Mouse (Mus musculus) heart, embryonic 13.5 days (tissue): ENCODE results near the gene Gfap. TPM values are rescaled to one million over a fixed set of nuclear protein-coding genes. Genes with fewer than 3 reads are reported as not detected.
A peak's percentile ranks its signal among the peaks of the same experiment; 100 is the strongest.

ENCODE experiments used
- ATAC-seq: fragments of 200-750 bp; cut with Nextera tagmentation; 2 replicates; pipeline ENCODE4 v1.8.0; 2017; ENCODE audit warnings: moderate TSS enrichment; ENCODE audit not compliant: insufficient number of reproducible peaks, low FRiP score, low TSS enrichment; ENCODE audit errors: extremely low read depth
- H3K27ac ChIP-seq: fragments of 300-500 bp; sonication (generic); replicated peaks from 2 replicates; pipeline ENCODE4 v1.5.1; 2015; ENCODE audit warnings: moderate library complexity, mild to moderate bottlenecking, inconsistent platforms
- H3K27me3 ChIP-seq: fragments of 300-500 bp; sonication (generic); replicated peaks from 2 replicates; pipeline ENCODE4 v1.6.1; 2015; ENCODE audit warnings: mild to moderate bottlenecking, inconsistent platforms
- H3K36me3 ChIP-seq: fragments of 300-500 bp; sonication (generic); 2 replicates; pipeline ENCODE4 v1.6.1; 2015; ENCODE audit warnings: mild to moderate bottlenecking, inconsistent platforms
- H3K4me1 ChIP-seq: fragments of 300-500 bp; sonication (generic); 2 replicates; pipeline ENCODE4 v1.6.1; 2015; ENCODE audit warnings: inconsistent platforms
- H3K4me2 ChIP-seq: fragments of 300-500 bp; sonication (generic); 2 replicates; pipeline ENCODE4 v1.6.1; 2015; ENCODE audit warnings: inconsistent platforms, mild to moderate bottlenecking, moderate library complexity
- H3K4me3 ChIP-seq: fragments of 300-500 bp; sonication (generic); 2 replicates; pipeline ENCODE4 v1.5.1; 2015; ENCODE audit warnings: moderate library complexity, mild to moderate bottlenecking, inconsistent platforms
- H3K9ac ChIP-seq: fragments of 300-500 bp; sonication (generic); 2 replicates; pipeline ENCODE4 v1.6.1; 2015; ENCODE audit warnings: inconsistent platforms, mild to moderate bottlenecking, moderate library complexity
- H3K9me3 ChIP-seq: fragments of 300-500 bp; sonication (generic); 2 replicates; pipeline ENCODE4 v1.6.1; 2016; ENCODE audit warnings: inconsistent platforms
- whole genome bisulfite sequencing: fragments of 180-500 bp; shearing (Covaris S2); methylation state at CpG from one replicate; pipeline ENCODE4 v1.1.7; 2015; ENCODE audit warnings: mixed read lengths; 5-methylcytosine and 5-hydroxymethylcytosine counted together
- polyA plus RNA-seq: library from polyadenylated mRNA; unstranded; fragments of >200 nt; fragmentation: Nextera tagmentation; extraction: Ambion mirVana; gene quantifications from 2 replicates; pipeline ENCODE4 v1.2.1, GENCODE M21; 2015

Gene Gfap
- 0.19 and 0.38 TPM in 2 replicates for polyA plus RNA-seq

GRCm38 (mm10) chr11:102900763-102901162 lies at the start of gene Gfap:
Gene Gfap (minus strand): TSS chr11:102900912.
- no peak within 1 kb of the TSS for H3K4me2 ChIP-seq

DNA sequence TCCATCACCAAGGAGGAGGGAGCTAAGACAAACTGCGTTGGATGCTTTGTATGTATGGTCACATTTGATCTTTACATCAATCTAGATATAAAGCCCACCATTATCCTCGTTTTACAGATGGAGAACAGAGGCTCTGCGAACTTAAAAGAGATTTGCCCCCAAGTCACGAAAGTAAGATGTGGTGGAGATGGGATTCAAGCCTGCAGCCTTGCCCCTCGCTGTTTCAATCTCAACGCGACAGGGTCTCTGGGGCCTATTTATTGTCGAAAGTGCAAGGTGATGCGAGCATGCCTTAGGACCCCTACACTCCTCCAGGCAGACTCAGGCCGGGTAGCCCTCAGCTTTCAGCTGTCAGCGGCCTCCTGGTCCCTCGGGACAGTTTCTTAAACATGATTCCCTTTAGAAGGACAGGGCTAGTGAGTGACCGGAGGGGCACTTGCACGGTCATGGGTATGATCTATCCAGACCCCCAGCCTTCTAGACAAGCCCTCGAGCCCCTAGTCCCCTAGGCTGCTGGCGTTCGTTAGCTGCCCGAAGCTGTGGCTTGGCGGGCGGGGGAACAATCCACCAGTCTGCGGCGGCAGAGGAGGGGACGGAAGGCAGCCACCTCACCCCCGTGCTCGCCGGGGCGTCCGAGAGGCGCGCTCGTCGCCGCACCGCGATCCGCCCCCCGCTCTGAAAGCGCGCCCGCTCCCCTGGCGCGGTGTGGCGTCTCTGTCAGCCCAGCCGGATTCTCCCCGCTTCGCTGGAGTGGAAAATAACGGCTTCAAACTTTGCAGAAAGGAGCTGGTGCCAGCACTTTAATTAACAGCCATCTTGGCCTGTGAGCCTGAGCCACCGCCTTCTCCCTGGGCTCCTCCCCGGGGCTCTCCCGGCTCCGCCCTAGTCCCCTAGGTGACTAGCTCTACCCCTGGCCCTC lies 47.6 kb upstream of the Gfap start:
- ATAC-seq, result no peak
- peak overlapping the region; percentile 87 for H3K4me2 ChIP-seq
- H3K9me3 ChIP-seq, result no peaks in the 10 kb centered on the region
- peaks cover 100% of the 10 kb centered on the region for H3K27me3 ChIP-seq
- H3K4me3 ChIP-seq, result peak overlapping the region; percentile 64
- 1% methylated on average over 51 of the region's 51 CpGs for WGBS
- peak overlapping the region; percentile 82 for H3K9ac ChIP-seq
- H3K4me1 ChIP-seq, result peaks cover 41% of the 10 kb centered on the region
- no peak overlapping the region for H3K27ac ChIP-seq
- no peaks in the 10 kb centered on the region for H3K36me3 ChIP-seq

More at GRCm38 (mm10) chr11:102900763-102901162, at the start of gene Gfap:
- no peak within 1 kb of the TSS for H3K9ac ChIP-seq
- no peak within 1 kb of the TSS for H3K4me3 ChIP-seq
- peaks cover 13% of the 10 kb centered on the region for H3K4me1 ChIP-seq
- H3K27ac ChIP-seq, result no peak within 1 kb of the TSS
- 15% methylated on average over 7 of the region's 7 CpGs for WGBS
- no peaks in the 10 kb centered on the region for H3K9me3 ChIP-seq
- H3K36me3 ChIP-seq, result peaks cover 7% of the 10 kb centered on the region
- ATAC-seq, result no peak
- peaks cover 47% of the 10 kb centered on the region for H3K27me3 ChIP-seq

- H3K27me3 ChIP-seq, result peaks cover 100% of the 10 kb centered on the region
- WGBS, result 6% methylated on average over 8 of the region's 8 CpGs
- H3K4me3 ChIP-seq, result peak overlapping the region; percentile 51
- peaks cover 41% of the 10 kb centered on the region for H3K4me1 ChIP-seq
- no peaks in the 10 kb centered on the region for H3K36me3 ChIP-seq
- H3K9ac ChIP-seq, result no peak overlapping the region
- no peak overlapping the region for H3K27ac ChIP-seq
- H3K4me2 ChIP-seq, result peak overlapping the region; percentile 73
- no peaks in the 10 kb centered on the region for H3K9me3 ChIP-seq
- no peak for ATAC-seq
These were observed 46.3 kb upstream of the Gfap start for GRCm38 (mm10) chr11:102946992-102947343.

- H3K4me3 ChIP-seq, result peak within 1 kb of the TSS; percentile 51
- WGBS, result under 1% methylated on average over 87 of the region's 87 CpGs
- H3K27me3 ChIP-seq, result peaks cover 100% of the 10 kb centered on the region
- ATAC-seq, result peak; percentile 78; the same call in 1 of the 2 replicates
- no peaks in the 10 kb centered on the region for H3K36me3 ChIP-seq
- peaks cover 41% of the 10 kb centered on the region for H3K4me1 ChIP-seq
- H3K9me3 ChIP-seq, result no peaks in the 10 kb centered on the region
- no peak within 1 kb of the TSS for H3K27ac ChIP-seq
- peak within 1 kb of the TSS; percentile 67 for H3K9ac ChIP-seq
- peak within 1 kb of the TSS; percentile 73 for H3K4me2 ChIP-seq
These were observed 45.7 kb upstream of the Gfap start, which contains the start of gene C1ql1 for GRCm38 (mm10) chr11:102946265-102946991. Gene C1ql1 (minus strand): TSS chr11:102946688.

GRCm38 (mm10) chr11:102945306-102946264 lies 44.9 kb upstream of the Gfap start:
- 2% methylated on average over 54 of the region's 54 CpGs for WGBS
- no peak overlapping the region for H3K27ac ChIP-seq

GRCm38 (mm10) chr11:102941236-102941635 lies 40.5 kb upstream of the Gfap start:
- Histone ChIP-seq H3K9ac (no peak overlapping the region), H3K27me3 (peaks cover 91% of the 10 kb centered on the region), H3K36me3 (no peaks in the 10 kb centered on the region), H3K27ac (no peak overlapping the region), H3K9me3 (no peaks in the 10 kb centered on the region), H3K4me3 (no peak overlapping the region), H3K4me1 (peaks cover 42% of the 10 kb centered on the region), H3K4me2 (no peak overlapping the region)
- WGBS, result 58% methylated on average over 6 of the region's 6 CpGs
- ATAC-seq, result no peak

More at GRCm38 (mm10) chr11:102945306-102946264, 44.9 kb upstream of the Gfap start:
- no peak for ATAC-seq
- Histone ChIP-seq H3K4me2 (peak overlapping the region; percentile 73), H3K9ac (peak overlapping the region; percentile 67), H3K9me3 (no peaks in the 10 kb centered on the region), H3K4me3 (peak overlapping the region; percentile 51), H3K27me3 (peaks cover 98% of the 10 kb centered on the region), H3K36me3 (no peaks in the 10 kb centered on the region), H3K4me1 (peaks cover 48% of the 10 kb centered on the region)

DNA sequence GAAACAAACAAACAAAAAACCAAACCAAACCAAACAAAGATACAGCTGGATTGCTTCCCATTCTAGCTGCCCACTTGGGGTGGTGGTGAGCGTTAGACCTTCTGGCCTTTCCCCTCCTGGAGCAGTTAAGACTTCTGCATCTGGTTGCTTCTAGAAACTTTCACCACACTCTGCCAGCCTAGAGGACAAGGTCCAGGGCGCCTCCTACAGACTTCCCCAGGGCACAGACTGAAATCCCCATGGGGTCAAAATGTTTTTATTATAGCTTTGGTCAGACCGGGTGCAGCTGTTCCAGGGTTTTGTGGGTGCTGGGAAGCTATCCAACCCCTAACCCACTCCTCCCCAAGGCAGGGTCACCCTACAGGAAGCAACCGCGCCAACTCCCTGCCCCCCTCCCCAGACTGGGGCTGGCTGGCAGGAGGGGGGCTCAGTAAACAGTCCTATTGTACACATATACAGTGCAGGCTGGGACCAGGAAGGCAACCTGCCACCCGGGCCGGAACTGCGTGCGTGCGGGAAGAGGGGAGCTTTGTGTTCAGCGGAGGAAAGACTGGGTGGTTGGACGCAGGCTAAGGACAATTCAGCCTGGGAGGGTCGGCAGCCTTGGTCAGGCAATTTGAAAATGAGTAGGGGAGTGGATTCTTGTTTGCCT lies 38.4 kb upstream of the Gfap start:
- Histone ChIP-seq H3K9ac (no peak overlapping the region), H3K4me1 (peaks cover 22% of the 10 kb centered on the region), H3K36me3 (no peaks in the 10 kb centered on the region), H3K27ac (no peak overlapping the region), H3K9me3 (no peaks in the 10 kb centered on the region), H3K4me2 (peak overlapping the region; percentile 20; the same call in 1 of the 2 replicates), H3K4me3 (no peak overlapping the region), H3K27me3 (peaks cover 90% of the 10 kb centered on the region)
- WGBS, result 41% methylated on average over 13 of the region's 13 CpGs
- ATAC-seq, result no peak

DNA sequence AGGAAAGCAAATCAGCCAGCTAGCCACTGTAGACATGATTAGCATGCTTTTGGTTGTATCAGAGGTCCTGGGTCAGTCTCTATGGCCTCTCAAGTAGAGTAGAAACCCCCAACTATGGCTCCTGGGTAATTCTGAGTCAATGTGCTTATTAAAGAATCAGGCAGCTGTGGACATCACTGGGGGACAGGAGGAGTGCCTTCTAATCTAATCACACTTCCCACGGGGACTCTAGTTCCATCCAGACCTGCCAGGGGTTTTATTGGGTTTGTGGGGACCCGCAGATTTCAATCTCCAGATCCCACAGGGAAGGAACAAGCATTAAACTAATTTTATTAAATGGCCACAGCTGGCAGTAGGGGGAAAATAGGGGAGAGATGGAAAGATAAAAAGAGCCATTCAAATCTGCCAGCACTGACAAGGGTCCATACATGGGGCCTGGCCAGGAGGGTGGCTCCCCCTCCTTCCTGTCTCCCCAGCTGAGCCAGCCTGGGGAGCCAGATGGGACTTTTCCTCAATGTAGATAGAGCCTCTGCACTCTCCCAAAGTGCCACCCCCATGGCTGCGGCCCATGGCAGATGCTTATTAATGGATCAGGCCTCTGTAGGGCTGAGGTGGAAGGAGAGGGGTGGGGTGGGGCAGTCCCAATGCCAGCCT lies 36.9 kb upstream of the Gfap start:
- Histone ChIP-seq H3K27ac (no peak overlapping the region), H3K27me3 (peaks cover 81% of the 10 kb centered on the region), H3K4me2 (no peak overlapping the region), H3K9ac (no peak overlapping the region), H3K4me3 (no peak overlapping the region), H3K4me1 (peaks cover 22% of the 10 kb centered on the region), H3K36me3 (no peaks in the 10 kb centered on the region), H3K9me3 (no peaks in the 10 kb centered on the region)
- 52% methylated on average over 3 of the region's 3 CpGs for WGBS
- no peak for ATAC-seq

GRCm38 (mm10) chr11:102936272-102936671 lies 35.6 kb upstream of the Gfap start:
- no peaks in the 10 kb centered on the region for H3K9me3 ChIP-seq
- WGBS, result 51% methylated on average over 4 of the region's 4 CpGs
- H3K4me2 ChIP-seq, result no peak overlapping the region
- H3K9ac ChIP-seq, result no peak overlapping the region
- ATAC-seq, result no peak
- H3K36me3 ChIP-seq, result no peaks in the 10 kb centered on the region
- peaks cover 67% of the 10 kb centered on the region for H3K27me3 ChIP-seq
- peaks cover 22% of the 10 kb centered on the region for H3K4me1 ChIP-seq
- no peak overlapping the region for H3K4me3 ChIP-seq
- no peak overlapping the region for H3K27ac ChIP-seq

DNA sequence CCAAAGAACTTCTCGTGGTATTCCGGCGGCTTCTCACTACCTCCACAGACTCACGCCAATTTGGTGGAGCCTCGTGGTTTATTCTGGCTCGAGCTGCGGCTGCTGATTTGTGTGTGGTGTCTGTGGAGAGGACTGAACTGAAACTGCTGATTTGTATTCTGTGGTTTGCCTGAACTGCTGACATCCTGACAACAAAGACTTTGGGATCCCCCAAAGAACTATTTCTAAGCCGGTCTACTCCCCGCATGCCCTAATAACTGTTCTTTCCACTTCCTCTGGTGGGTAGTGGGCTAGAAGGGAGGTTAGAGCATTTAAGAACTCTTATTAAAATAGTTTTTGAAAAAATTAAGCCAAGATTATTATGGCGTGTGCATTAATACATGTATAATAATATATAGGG lies 30.0 kb upstream of the Gfap start:
- 81% methylated on average over 10 of the region's 10 CpGs for WGBS
- no peaks in the 10 kb centered on the region for H3K36me3 ChIP-seq

More for the DNA sequence above, 30.0 kb upstream of the Gfap start:
- Histone ChIP-seq H3K27ac (no peak overlapping the region), H3K9ac (no peak overlapping the region), H3K9me3 (no peaks in the 10 kb centered on the region), H3K4me2 (no peak overlapping the region), H3K4me1 (no peaks in the 10 kb centered on the region), H3K27me3 (peaks cover 25% of the 10 kb centered on the region), H3K4me3 (no peak overlapping the region)
- no peak for ATAC-seq
